Mouse (Mus musculus): ENCODE results near the gene Soga1. TPM values are rescaled to one million over a fixed set of nuclear protein-coding genes. Genes with fewer than 3 reads are reported as not detected.

The Soga1 gene
- polyA plus RNA-seq, 1 experiment from 2014 or later = 8.1 TPM

DNA sequence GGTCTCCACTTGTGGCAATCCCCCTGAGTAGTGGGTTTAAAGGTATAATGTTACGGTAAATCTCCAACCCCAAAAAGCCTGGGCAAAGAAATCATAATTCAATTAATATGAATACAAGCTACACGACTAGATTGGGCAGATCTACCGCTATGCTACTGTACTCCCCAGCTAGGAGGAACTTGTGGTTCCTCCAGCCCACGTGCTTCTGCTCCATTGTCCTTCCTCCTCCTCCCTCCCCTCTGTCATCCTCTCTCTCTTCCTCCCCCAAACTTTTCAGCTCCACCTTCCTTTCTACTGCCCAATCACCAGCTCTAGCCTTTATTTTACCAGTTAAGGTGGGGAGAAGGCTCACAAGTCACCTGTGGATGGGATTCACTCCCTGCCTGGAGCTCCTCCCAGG lies 29.2 kb upstream of the Soga1 start:
- H3K9ac ChIP-seq (replicated peaks; ENCODE audit: low read depth, low read length) = no peak overlapping the region
- H3K4me2 ChIP-seq (replicated peaks; ENCODE audit: low read depth, low read length) = no peak overlapping the region
- no peaks in the 10 kb centered on the region for H3K4me1 ChIP-seq (ENCODE audit: control insufficient read depth, insufficient read depth, low read length)
- no peak overlapping the region for H3K27ac ChIP-seq (ENCODE audit: low read length)
- H3K36me3 ChIP-seq (ENCODE audit: control insufficient read depth, insufficient read depth, low read length) = peaks cover 23% of the 10 kb centered on the region
- ATAC-seq (ENCODE audit: insufficient number of reproducible peaks, insufficient read depth, low FRiP score, low read depth) = no peak
- no peaks in the 10 kb centered on the region for H3K27me3 ChIP-seq (ENCODE audit: control insufficient read depth, insufficient read depth, low read length)
- 83% methylated on average over 4 of the region's 4 CpGs for WGBS
- H3K9me3 ChIP-seq (ENCODE audit: control insufficient read depth, low read depth, low read length) = no peaks in the 10 kb centered on the region
- H3K4me3 ChIP-seq (ENCODE audit: low read depth, low read length) = no peak overlapping the region

- no peak for ATAC-seq (ENCODE audit: insufficient number of reproducible peaks, insufficient read depth, low FRiP score, low read depth)
- no peak overlapping the region for H3K4me3 ChIP-seq (ENCODE audit: low read depth, low read length)
- no peaks in the 10 kb centered on the region for H3K4me1 ChIP-seq (ENCODE audit: control insufficient read depth, insufficient read depth, low read length)
- no peak overlapping the region for H3K9ac ChIP-seq (replicated peaks; ENCODE audit: low read depth, low read length)
- no peaks in the 10 kb centered on the region for H3K9me3 ChIP-seq (ENCODE audit: control insufficient read depth, low read depth, low read length)
- H3K36me3 ChIP-seq (ENCODE audit: control insufficient read depth, insufficient read depth, low read length) = peaks cover 29% of the 10 kb centered on the region
- H3K4me2 ChIP-seq (replicated peaks; ENCODE audit: low read depth, low read length) = no peak overlapping the region
- no peak overlapping the region for H3K27ac ChIP-seq (ENCODE audit: low read length)
- H3K27me3 ChIP-seq (ENCODE audit: control insufficient read depth, insufficient read depth, low read length) = no peaks in the 10 kb centered on the region
- 85% methylated on average over 8 of the region's 8 CpGs for WGBS
Observed at GRCm38 (mm10) chr2:157104454-157104853, 25.4 kb upstream of the Soga1 start.

- Histone ChIP-seq H3K27ac (ENCODE audit: low read length) (no peak overlapping the region), H3K9ac (replicated peaks; ENCODE audit: low read depth, low read length) (no peak overlapping the region), H3K36me3 (ENCODE audit: control insufficient read depth, insufficient read depth, low read length) (peaks cover 25% of the 10 kb centered on the region), H3K27me3 (ENCODE audit: control insufficient read depth, insufficient read depth, low read length) (no peaks in the 10 kb centered on the region), H3K4me1 (ENCODE audit: control insufficient read depth, insufficient read depth, low read length) (no peaks in the 10 kb centered on the region), H3K4me2 (replicated peaks; ENCODE audit: low read depth, low read length) (no peak overlapping the region), H3K4me3 (ENCODE audit: low read depth, low read length) (no peak overlapping the region), H3K9me3 (ENCODE audit: control insufficient read depth, low read depth, low read length) (no peaks in the 10 kb centered on the region)
- ATAC-seq (ENCODE audit: insufficient number of reproducible peaks, insufficient read depth, low FRiP score, low read depth) = no peak
- 60% methylated on average over 2 of the region's 2 CpGs for WGBS
Observed at GRCm38 (mm10) chr2:157102256-157102655, 23.2 kb upstream of the Soga1 start.

GRCm38 (mm10) chr2:157101650-157102049 lies 22.6 kb upstream of the Soga1 start:
- H3K27ac ChIP-seq (ENCODE audit: low read length) = no peak overlapping the region
- no peak overlapping the region for H3K9ac ChIP-seq (replicated peaks; ENCODE audit: low read depth, low read length)
- H3K36me3 ChIP-seq (ENCODE audit: control insufficient read depth, insufficient read depth, low read length) = peaks cover 25% of the 10 kb centered on the region
- H3K4me1 ChIP-seq (ENCODE audit: control insufficient read depth, insufficient read depth, low read length) = no peaks in the 10 kb centered on the region
- no peak overlapping the region for H3K4me2 ChIP-seq (replicated peaks; ENCODE audit: low read depth, low read length)
- H3K4me3 ChIP-seq (ENCODE audit: low read depth, low read length) = no peak overlapping the region
- no peaks in the 10 kb centered on the region for H3K27me3 ChIP-seq (ENCODE audit: control insufficient read depth, insufficient read depth, low read length)
- 92% methylated on average over 9 of the region's 9 CpGs for WGBS
- ATAC-seq (ENCODE audit: insufficient number of reproducible peaks, insufficient read depth, low FRiP score, low read depth) = no peak
- no peaks in the 10 kb centered on the region for H3K9me3 ChIP-seq (ENCODE audit: control insufficient read depth, low read depth, low read length)

GRCm38 (mm10) chr2:157100319-157100605 lies 21.2 kb upstream of the Soga1 start:
- ATAC-seq (ENCODE audit: insufficient number of reproducible peaks, insufficient read depth, low FRiP score, low read depth) = no peak
- H3K9me3 ChIP-seq (ENCODE audit: control insufficient read depth, low read depth, low read length) = no peaks in the 10 kb centered on the region

GRCm38 (mm10) chr2:157099532-157100318 lies 20.7 kb upstream of the Soga1 start:
- no peak overlapping the region for H3K27ac ChIP-seq (ENCODE audit: low read length)
- H3K36me3 ChIP-seq (ENCODE audit: control insufficient read depth, insufficient read depth, low read length) = peaks cover 21% of the 10 kb centered on the region
- no peaks in the 10 kb centered on the region for H3K9me3 ChIP-seq (ENCODE audit: control insufficient read depth, low read depth, low read length)
- no peak overlapping the region for H3K9ac ChIP-seq (replicated peaks; ENCODE audit: low read depth, low read length)
- no peaks in the 10 kb centered on the region for H3K4me1 ChIP-seq (ENCODE audit: control insufficient read depth, insufficient read depth, low read length)
- no peak overlapping the region for H3K4me3 ChIP-seq (ENCODE audit: low read depth, low read length)
- H3K4me2 ChIP-seq (replicated peaks; ENCODE audit: low read depth, low read length) = no peak overlapping the region
- no peaks in the 10 kb centered on the region for H3K27me3 ChIP-seq (ENCODE audit: control insufficient read depth, insufficient read depth, low read length)
- no peak for ATAC-seq (ENCODE audit: insufficient number of reproducible peaks, insufficient read depth, low FRiP score, low read depth)
- WGBS = 62% methylated on average over 12 of the region's 12 CpGs

More at GRCm38 (mm10) chr2:157100319-157100605, 21.2 kb upstream of the Soga1 start:
- H3K4me1 ChIP-seq (ENCODE audit: control insufficient read depth, insufficient read depth, low read length) = no peaks in the 10 kb centered on the region
- no peak overlapping the region for H3K4me3 ChIP-seq (ENCODE audit: low read depth, low read length)
- no peak overlapping the region for H3K4me2 ChIP-seq (replicated peaks; ENCODE audit: low read depth, low read length)
- H3K27ac ChIP-seq (ENCODE audit: low read length) = no peak overlapping the region
- 80% methylated on average over 12 of the region's 12 CpGs for WGBS
- no peaks in the 10 kb centered on the region for H3K27me3 ChIP-seq (ENCODE audit: control insufficient read depth, insufficient read depth, low read length)
- no peak overlapping the region for H3K9ac ChIP-seq (replicated peaks; ENCODE audit: low read depth, low read length)
- H3K36me3 ChIP-seq (ENCODE audit: control insufficient read depth, insufficient read depth, low read length) = peaks cover 25% of the 10 kb centered on the region

DNA sequence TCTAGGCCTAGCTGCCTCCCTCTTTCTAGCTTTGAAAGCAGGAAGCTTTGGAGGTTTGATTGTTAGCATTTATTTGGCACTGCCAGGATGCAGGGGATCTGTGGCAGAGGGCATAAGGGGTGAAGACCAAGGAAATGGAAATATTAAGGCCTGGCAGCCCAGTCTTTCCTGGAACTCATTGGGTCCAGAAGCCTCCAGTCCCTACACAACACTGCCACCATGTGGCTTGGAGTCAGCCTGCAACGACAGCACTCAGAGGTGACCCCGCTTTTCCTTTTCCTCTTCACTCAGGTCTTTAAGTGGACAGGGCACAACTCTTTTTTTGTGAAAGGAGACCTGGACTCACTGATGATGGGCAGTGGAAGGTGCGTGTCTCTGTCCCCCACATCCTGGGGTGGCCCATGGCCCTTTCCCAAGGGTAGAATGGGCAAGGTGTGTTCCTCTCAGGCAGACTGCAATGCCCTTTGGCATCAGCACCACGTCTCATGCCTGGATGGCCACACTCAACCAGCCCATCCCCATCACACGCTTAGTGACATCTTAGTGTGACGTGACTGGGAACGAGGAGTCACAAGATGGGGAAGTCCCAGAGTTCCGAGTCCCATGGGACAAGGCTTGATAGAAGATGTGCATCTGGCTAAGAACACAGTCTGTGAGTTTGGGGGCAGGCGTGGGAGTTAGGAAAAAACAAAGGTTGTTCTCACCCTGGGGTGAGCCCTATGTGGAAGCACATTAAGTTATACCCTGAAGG lies 16.1 kb upstream of the Soga1 start:
- no peak overlapping the region for H3K27ac ChIP-seq (ENCODE audit: low read length)
- peaks cover 3% of the 10 kb centered on the region; the same call in 1 of the 2 replicates for H3K4me1 ChIP-seq (ENCODE audit: control insufficient read depth, insufficient read depth, low read length)
- no peak overlapping the region for H3K4me3 ChIP-seq (ENCODE audit: low read depth, low read length)
- H3K36me3 ChIP-seq (ENCODE audit: control insufficient read depth, insufficient read depth, low read length) = peaks cover 4% of the 10 kb centered on the region
- no peak for ATAC-seq (ENCODE audit: insufficient number of reproducible peaks, insufficient read depth, low FRiP score, low read depth)
- no peaks in the 10 kb centered on the region for H3K9me3 ChIP-seq (ENCODE audit: control insufficient read depth, low read depth, low read length)
- no peak overlapping the region for H3K4me2 ChIP-seq (replicated peaks; ENCODE audit: low read depth, low read length)
- H3K27me3 ChIP-seq (ENCODE audit: control insufficient read depth, insufficient read depth, low read length) = no peaks in the 10 kb centered on the region
- 68% methylated on average over 9 of the region's 9 CpGs for WGBS
- no peak overlapping the region for H3K9ac ChIP-seq (replicated peaks; ENCODE audit: low read depth, low read length)

- H3K27me3 ChIP-seq (ENCODE audit: control insufficient read depth, insufficient read depth, low read length) = no peaks in the 10 kb centered on the region
- no peaks in the 10 kb centered on the region for H3K36me3 ChIP-seq (ENCODE audit: control insufficient read depth, insufficient read depth, low read length)
- ATAC-seq (ENCODE audit: insufficient number of reproducible peaks, insufficient read depth, low FRiP score, low read depth) = 0 out of 2 replicates have a peak, but pooled peaks have one; percentile 23
- H3K9me3 ChIP-seq (ENCODE audit: control insufficient read depth, low read depth, low read length) = no peaks in the 10 kb centered on the region
- H3K4me1 ChIP-seq (ENCODE audit: control insufficient read depth, insufficient read depth, low read length) = peaks cover 3% of the 10 kb centered on the region; the same call in 1 of the 2 replicates
- no peak overlapping the region for H3K4me2 ChIP-seq (replicated peaks; ENCODE audit: low read depth, low read length)
- no peak overlapping the region for H3K9ac ChIP-seq (replicated peaks; ENCODE audit: low read depth, low read length)
- 38% methylated on average over 8 of the region's 8 CpGs for WGBS
- no peak overlapping the region for H3K27ac ChIP-seq (ENCODE audit: low read length)
- H3K4me3 ChIP-seq (ENCODE audit: low read depth, low read length) = no peak overlapping the region
Observed at GRCm38 (mm10) chr2:157092024-157092423, 13.0 kb upstream of the Soga1 start.
